Mouse (Mus musculus): ENCODE data around the gene Chrdl2.

Gene Chrdl2

GRCm38 (mm10) chr7:100005790-100006189 lies at the start of gene Chrdl2:
Gene Chrdl2 (plus strand): TSS chr7:100006172.
- peak; percentile 63 for DNase-seq (ENCODE audit: low spot score)

- DNase-seq (ENCODE audit: low spot score), result peak; percentile 17
Observed at GRCm38 (mm10) chr7:99957226-99957965, 48.6 kb upstream of the Chrdl2 start.

- peak; percentile 13 for DNase-seq (ENCODE audit: low spot score)
Observed at GRCm38 (mm10) chr7:99960571-99960970, 45.4 kb upstream of the Chrdl2 start.

GRCm38 (mm10) chr7:99961518-99961917 lies 44.5 kb upstream of the Chrdl2 start:
- DNase-seq (ENCODE audit: low spot score), result no peak

GRCm38 (mm10) chr7:99962536-99963236 lies 43.3 kb upstream of the Chrdl2 start:
- DNase-seq (ENCODE audit: low spot score), result no peak

GRCm38 (mm10) chr7:99963237-99963860 lies 42.6 kb upstream of the Chrdl2 start:
- DNase-seq (ENCODE audit: low spot score), result no peak

- DNase-seq (ENCODE audit: low spot score), result no peak
Observed at GRCm38 (mm10) chr7:99965020-99965841, 40.7 kb upstream of the Chrdl2 start.

GRCm38 (mm10) chr7:99966011-99966721 lies 39.8 kb upstream of the Chrdl2 start:
- DNase-seq (ENCODE audit: low spot score), result peak; percentile 33

- DNase-seq (ENCODE audit: low spot score), result no peak
Observed at GRCm38 (mm10) chr7:99969151-99969550, 36.8 kb upstream of the Chrdl2 start.

- no peak for DNase-seq (ENCODE audit: low spot score)
Observed at GRCm38 (mm10) chr7:99971926-99972325, 34.0 kb upstream of the Chrdl2 start.

- peak; percentile 16 for DNase-seq (ENCODE audit: low spot score)
Observed at GRCm38 (mm10) chr7:99972912-99973311, 33.1 kb upstream of the Chrdl2 start.

- no peak for DNase-seq (ENCODE audit: low spot score)
Observed at GRCm38 (mm10) chr7:99974208-99974970, 31.6 kb upstream of the Chrdl2 start.

- DNase-seq (ENCODE audit: low spot score), result no peak
Observed at GRCm38 (mm10) chr7:99975819-99976575, 30.0 kb upstream of the Chrdl2 start.

GRCm38 (mm10) chr7:99978041-99978440 lies 27.9 kb upstream of the Chrdl2 start:
- no peak for DNase-seq (ENCODE audit: low spot score)

GRCm38 (mm10) chr7:99979081-99979480 lies 26.9 kb upstream of the Chrdl2 start:
- no peak for DNase-seq (ENCODE audit: low spot score)

GRCm38 (mm10) chr7:99979546-99980131 lies 26.3 kb upstream of the Chrdl2 start:
- DNase-seq (ENCODE audit: low spot score), result peak; percentile 70

- DNase-seq (ENCODE audit: low spot score), result peak; percentile 91
Observed at GRCm38 (mm10) chr7:99980132-99980591, 25.8 kb upstream of the Chrdl2 start, which contains the start of gene Rnf169. Gene Rnf169 (minus strand): TSS chr7:99980448.

- DNase-seq (ENCODE audit: low spot score), result no peak
Observed at GRCm38 (mm10) chr7:99981311-99981710, 24.7 kb upstream of the Chrdl2 start.
